Mouse (Mus musculus): Measurements from ENCODE around the gene Gm10277.

DNA sequence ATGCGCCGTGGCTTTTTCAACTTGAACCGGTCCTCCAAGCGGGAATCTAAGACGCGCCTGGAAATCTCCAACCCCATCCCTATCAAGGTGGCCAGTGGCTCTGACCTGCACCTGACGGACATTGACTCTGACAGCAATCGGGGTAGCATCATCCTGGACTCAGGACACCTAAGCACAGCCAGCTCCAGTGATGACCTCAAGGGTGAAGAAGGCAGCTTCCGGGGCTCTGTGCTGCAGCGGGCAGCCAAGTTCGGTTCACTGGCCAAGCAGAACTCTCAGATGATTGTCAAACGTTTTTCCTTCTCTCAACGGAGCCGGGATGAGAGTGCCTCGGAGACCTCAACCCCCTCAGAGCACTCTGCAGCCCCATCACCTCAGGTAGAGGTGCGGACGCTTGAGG is 10.1 kb downstream of the Gm10277 start:
- TF ChIP-seq CTCF (conservative IDR thresholded peaks at IDR 0.05 in 1 of 2, IDR thresholded peaks at IDR 0.05 in 1 of 2; ENCODE audit: low read depth in 2 of 2, low read length in 2 of 2) (no peak), MEF2A (IDR thresholded peaks at IDR 0.05; ENCODE audit: borderline replicate concordance, low read depth, low read length) (no peak), IRF4 (IDR thresholded peaks at IDR 0.05; ENCODE audit: low read depth, low read length) (no peak), POLR2A (IDR thresholded peaks at IDR 0.05; ENCODE audit: low read depth, low read length) (no peak), ELF1 (IDR thresholded peaks at IDR 0.05; ENCODE audit: low read depth, low read length) (no peak), GABPA (IDR thresholded peaks at IDR 0.05; ENCODE audit: insufficient replicate concordance, low read depth, low read length) (no peak), MAFK (IDR thresholded peaks at IDR 0.05; ENCODE audit: insufficient replicate concordance, low read length) (no peak), MAZ (IDR thresholded peaks at IDR 0.05; ENCODE audit: low read depth, low read length) (no peak), NELFE (IDR thresholded peaks at IDR 0.05; ENCODE audit: low read depth, low read length) (no peak), MAX (IDR thresholded peaks at IDR 0.05; ENCODE audit: low read length) (no peak), EP300 (IDR thresholded peaks at IDR 0.05; ENCODE audit: low read length) (no peak), KAT2A (IDR thresholded peaks at IDR 0.05; ENCODE audit: insufficient replicate concordance, low read length) (no peak), TCF12 (IDR thresholded peaks at IDR 0.05; ENCODE audit: low read depth, low read length) (no peak)

Measured in CH12.LX (cell line).